Mouse (Mus musculus) kidney, adult 18-20 months (tissue): Measurements from ENCODE around the gene Tbce.
"Not testable (repeated sequence)": the region's sequence is repeated elsewhere in the genome, so short reads cannot be mapped to it uniquely, and the experiment has no call there.

Source experiments
- DNase-seq: peaks from one replicate; pipeline ENCODE4 v3.0.0; 2021

The Tbce gene

DNA sequence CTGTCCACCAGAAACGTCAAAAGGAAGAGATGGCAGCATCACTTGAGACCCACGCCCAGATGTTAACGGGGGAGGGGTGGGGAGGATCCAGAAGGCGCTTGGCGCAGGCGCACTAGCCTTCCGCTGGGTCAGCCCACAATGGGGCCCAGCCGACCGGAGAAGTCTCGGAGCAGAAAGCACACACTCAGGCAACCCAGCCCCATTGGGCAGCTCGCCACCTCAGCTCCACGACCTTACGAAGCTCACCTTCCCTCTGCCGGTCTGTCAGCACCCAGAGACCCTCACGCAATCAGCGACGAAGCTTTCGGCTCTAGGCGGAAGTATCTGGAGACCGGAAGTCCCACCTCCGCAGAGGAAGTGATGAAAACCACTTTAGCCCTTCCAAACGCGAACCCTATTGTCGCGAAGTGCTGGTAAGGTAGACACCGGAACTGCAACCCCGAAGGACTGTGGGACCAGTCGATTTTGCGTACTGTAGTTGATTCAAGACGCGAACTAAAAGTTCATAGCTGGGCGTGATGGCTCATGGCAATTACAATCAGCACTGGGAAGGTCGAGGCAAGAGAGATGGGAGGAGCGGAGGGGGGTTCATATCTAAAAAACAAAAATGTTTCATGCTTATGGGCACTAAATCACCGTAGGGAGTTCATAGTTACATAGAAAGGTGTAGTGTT, at the start of gene Tbce:
TSS of gene Tbce (minus strand) at position 347 of the 674 bp plus-strand sequence.
- DNase-seq: peak; percentile 94

DNA sequence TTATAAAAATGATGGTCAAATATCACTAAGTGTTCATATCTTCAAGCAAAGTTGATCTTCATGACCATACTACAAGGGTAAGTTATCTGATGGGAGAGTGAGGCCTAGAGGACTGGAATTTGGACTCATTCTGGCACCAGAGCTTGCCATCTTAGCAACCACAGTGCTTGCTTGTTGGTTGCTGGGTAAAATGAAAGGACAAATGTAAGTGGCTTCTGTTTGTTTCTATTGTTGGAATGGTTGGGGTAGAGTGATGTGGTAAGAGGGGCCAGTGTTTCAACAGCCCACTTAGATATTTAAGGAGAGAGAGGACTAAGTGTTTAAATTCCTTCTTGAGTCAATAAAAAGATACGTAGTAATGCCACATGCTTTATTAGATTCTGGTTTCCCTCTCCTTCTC, 49.2 kb upstream of the Tbce start:
- DNase-seq: no peak

GRCm38 (mm10) chr13:14075326-14075725, 35.9 kb upstream of the Tbce start:
- no peak for DNase-seq

DNA sequence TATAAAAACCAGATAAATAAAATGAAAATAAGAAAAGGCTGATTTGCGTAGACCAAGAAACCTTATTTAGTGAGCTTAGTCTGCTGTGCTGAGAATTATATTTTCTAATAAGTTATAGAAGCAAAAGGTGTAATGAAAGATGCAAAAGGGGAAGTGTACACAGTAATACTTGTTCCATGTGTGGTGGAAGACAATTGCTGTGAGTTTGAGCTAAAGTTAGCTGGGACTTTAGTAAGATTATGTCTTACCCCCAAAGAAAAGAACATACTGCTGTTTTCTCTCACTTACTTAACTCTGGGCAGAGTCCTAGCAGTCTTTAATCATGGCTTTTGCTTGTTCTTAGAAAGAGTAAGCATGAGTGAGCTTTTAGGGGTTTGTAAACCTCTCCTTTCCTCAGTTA, 34.9 kb upstream of the Tbce start:
- no peak for DNase-seq

DNA sequence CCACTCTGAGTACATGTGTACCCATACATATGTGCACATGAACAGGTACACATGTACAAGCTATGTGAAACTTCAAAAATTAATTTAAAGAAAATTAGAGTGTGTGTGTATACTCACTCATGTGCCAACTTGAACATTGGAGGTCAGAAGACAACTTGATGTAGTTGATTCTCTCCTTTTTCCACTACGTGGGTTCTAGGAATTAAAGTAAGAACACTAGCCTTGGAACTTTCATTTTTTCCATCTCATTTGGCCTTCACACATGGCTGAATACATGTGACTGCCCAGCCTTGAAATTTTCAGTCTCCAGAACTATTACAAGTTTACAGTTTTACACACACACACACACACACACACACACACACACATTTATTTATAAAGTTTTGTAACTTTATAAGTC, 29.9 kb upstream of the Tbce start:
- DNase-seq: no peak

- no peak for DNase-seq
Measured at GRCm38 (mm10) chr13:14068035-14068434, 28.6 kb upstream of the Tbce start.

DNA sequence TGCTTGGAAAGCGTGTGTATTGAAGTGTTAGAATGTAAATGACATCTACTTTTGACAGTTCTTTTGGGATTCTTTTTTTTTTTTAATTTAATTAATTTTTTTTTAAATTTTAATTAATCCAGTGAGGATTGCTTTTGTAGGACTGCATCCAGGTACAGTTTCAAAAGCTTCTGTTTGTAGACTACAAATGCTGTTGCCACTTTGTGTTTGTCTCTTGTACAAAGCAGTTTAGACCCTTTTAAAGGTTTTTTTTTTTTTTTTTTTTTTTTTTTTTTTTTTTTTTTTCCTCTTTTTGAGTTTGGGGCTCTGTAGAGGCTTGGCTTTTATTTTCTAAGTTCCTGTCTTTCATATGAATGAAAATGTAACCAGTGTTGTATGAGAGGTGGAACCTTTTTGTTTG, 26.3 kb upstream of the Tbce start:
- no peak for DNase-seq

GRCm38 (mm10) chr13:14065028-14065380, 25.6 kb upstream of the Tbce start:
- no peak for DNase-seq

- peak; percentile 51 for DNase-seq
Measured at GRCm38 (mm10) chr13:14064341-14065027, 25.0 kb upstream of the Tbce start.

GRCm38 (mm10) chr13:14063942-14064271, 24.5 kb upstream of the Tbce start:
- DNase-seq: no peak

GRCm38 (mm10) chr13:14063013-14063941, 23.8 kb upstream of the Tbce start, which contains the start of the genes Arid4b and Ggps1:
Gene Arid4b (plus strand): TSS chr13:14063232.
Gene Ggps1 (minus strand): TSS chr13:14063488.
- peak; percentile 95 for DNase-seq

DNA sequence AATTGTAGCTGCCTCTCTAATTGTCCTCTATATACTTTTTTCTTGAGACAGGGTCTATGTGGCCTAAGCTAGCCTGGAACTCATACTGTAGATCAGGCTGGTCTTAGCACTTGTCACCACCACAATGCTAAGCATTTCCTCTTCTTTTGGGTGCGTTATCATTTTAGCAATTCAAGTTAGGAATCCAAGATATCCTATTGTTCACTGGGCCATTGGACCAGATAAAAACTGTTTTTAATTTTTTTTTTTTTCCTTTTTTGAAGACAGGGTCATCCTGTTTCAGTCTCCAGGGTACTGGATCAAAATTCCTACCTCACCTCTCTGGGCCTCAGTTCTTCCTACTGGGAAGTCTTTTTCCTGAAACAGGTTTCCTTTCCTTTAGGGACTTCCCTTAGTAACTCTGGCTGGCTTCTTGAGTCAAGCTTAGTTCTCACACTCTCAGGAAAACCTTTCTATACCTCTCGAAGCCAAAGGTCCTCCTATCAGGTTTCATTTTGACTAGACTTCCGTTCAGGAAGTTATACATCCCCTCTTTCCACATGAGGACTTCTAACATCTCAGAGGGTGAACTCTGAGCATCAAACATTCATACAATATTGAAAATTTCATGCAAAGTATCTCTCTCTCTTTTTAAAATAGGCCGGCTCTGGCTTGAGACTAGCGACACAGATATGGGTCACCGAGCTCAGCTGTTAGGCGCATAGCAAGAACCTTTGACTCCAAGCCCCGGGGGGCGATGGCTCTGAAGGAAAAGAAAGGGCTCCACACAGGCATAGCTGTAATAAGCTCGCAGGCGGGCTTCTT, 23.0 kb upstream of the Tbce start:
- no peak for DNase-seq

- DNase-seq: no peak
Measured at GRCm38 (mm10) chr13:14059582-14059981, 20.1 kb upstream of the Tbce start.

- no peak for DNase-seq
Measured at GRCm38 (mm10) chr13:14056801-14057200, 17.4 kb upstream of the Tbce start.

DNA sequence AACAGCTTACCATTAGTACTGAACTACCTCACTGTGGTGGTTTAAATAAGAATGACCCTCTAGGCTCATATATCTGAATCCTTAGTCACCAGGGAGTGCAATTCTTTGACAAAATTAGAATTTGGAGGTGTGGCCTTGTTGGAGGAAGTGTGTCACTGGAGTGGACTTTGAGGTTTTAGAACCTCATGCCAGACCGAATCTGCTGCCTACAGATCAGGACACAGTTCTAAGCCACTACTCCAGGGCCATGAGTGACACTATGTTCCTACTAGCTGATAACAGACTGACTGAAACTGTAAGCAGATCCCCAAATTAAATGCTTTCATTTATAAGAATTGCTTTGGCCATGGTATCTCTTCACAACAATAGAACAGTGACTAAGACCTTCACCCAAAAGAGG, 10.4 kb upstream of the Tbce start:
- DNase-seq: no peak

DNA sequence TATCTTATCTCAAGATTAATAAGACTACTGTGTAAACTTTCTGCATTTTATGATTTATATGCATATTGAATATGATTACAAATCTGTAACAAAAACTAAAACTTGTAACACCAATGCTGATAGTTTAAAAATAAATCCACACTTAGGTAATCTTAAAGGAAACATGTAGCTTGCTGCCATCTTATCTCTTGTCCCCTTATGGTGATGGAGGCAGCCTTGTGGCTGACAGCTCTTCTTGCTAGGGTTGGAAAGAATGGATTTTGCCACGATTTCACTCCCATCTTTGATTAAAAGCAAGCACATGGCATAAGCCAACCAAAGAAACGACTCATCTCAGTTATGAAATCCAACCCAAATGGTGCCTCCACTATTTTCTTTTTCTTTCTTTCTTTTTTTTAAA, 5.1 kb upstream of the Tbce start:
- DNase-seq: no peak

- no peak for DNase-seq
Measured at GRCm38 (mm10) chr13:14043851-14044250, 4.4 kb upstream of the Tbce start.

DNA sequence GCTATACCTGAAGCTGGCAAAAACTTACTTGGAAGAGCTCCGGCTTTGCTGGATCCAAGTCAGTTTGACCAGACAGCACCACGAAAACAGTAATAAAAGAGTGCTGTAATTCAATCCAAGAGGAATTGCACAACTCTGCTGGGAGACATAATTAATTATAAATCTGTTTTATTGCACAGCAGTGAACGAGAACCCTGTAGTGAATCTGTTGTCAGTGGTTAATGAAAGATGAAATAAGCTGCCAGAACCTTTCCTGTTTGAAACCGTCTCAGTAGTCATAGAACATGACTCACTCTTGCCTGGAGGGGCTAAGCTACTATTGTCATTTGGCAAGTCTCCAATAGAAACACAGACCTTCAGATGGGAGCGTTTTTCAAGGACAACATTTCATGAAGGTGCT, 748 bp upstream of the Tbce start:
- no peak for DNase-seq

- DNase-seq: no peak
Measured at GRCm38 (mm10) chr13:14038911-14039291, 537 bp downstream of the Tbce start.

GRCm38 (mm10) chr13:14035875-14036630, 3.4 kb downstream of the Tbce start:
- no peak for DNase-seq

GRCm38 (mm10) chr13:14035352-14035751, 4.1 kb downstream of the Tbce start:
- not testable (repeated sequence) for DNase-seq

GRCm38 (mm10) chr13:14034073-14034348, 5.4 kb downstream of the Tbce start:
- DNase-seq: no peak
